Mouse (Mus musculus): ENCODE measurements around the gene Gm17490.

DNA sequence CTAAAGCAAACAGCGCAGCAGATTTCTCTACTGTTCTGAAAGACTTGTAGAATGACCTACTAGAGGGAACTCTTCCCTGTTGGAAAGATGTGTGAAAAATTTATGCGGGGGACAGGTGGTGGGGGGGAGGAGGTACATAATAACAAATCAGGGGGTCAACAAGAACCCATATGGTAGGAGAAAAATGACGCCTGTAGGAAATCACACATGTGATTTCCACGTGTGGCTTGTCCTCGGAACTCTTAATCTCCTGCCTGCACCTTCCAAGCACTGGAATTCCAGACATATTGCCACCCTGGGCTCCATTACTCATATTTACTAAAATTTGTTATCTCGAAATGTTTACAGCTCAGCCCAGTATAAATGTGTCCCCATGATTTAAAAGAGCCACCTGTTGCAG lies 24.3 kb downstream of the Gm17490 start:
- TF ChIP-seq CTCF (IDR thresholded peaks at IDR 0.05; ENCODE audit: low read depth) (no peak), EP300 (IDR thresholded peaks at IDR 0.05; ENCODE audit: low read depth) (no peak)

Data from heart, postnatal 0 days (tissue).